Mouse (Mus musculus) midbrain, postnatal 0 days (tissue): ENCODE data around the gene Fam24b. TPM values are rescaled to one million over a fixed set of nuclear protein-coding genes. Genes with fewer than 3 reads are reported as not detected.

Source experiments
- ATAC-seq: fragments of 200-750 bp; cut with Nextera tagmentation; 2 replicates; pipeline ENCODE4 v1.8.0; 2017; ENCODE audit warnings: moderate number of reproducible peaks, mild to moderate bottlenecking, moderate TSS enrichment, moderate library complexity; ENCODE audit not compliant: low FRiP score
- DNase-seq: peaks from one replicate; pipeline ENCODE4 v3.0.0-alpha.2; 2015; ENCODE audit warnings: low spot score
- H3K27ac ChIP-seq: fragments of 300-500 bp; sonication (generic); 2 replicates; pipeline ENCODE4 v1.5.1; 2014; ENCODE audit warnings: low read depth, mild to moderate bottlenecking, low read length, mixed read lengths
- H3K27me3 ChIP-seq: fragments of 300-500 bp; sonication (generic); 2 replicates; pipeline ENCODE4 v1.6.1; 2014; ENCODE audit warnings: low read length, control low read depth, mixed read lengths; ENCODE audit not compliant: insufficient read depth
- H3K36me3 ChIP-seq: fragments of 300-500 bp; sonication (generic); 2 replicates; pipeline ENCODE4 v1.6.1; 2014; ENCODE audit warnings: low read length, control low read depth, mixed read lengths; ENCODE audit not compliant: insufficient read depth
- H3K4me1 ChIP-seq: fragments of 300-500 bp; sonication (generic); 2 replicates; pipeline ENCODE4 v1.6.1; 2014; ENCODE audit warnings: mild to moderate bottlenecking, control low read depth, antibody characterized with exemption, low read length, mixed read lengths; ENCODE audit not compliant: insufficient read depth
- H3K4me2 ChIP-seq: fragments of 300-500 bp; sonication (generic); 2 replicates; pipeline ENCODE4 v1.6.1; 2014; ENCODE audit warnings: low read depth, mild to moderate bottlenecking, low read length, mixed read lengths; ENCODE audit not compliant: poor library complexity, severe bottlenecking
- H3K4me3 ChIP-seq: fragments of 300-500 bp; sonication (generic); 2 replicates; pipeline ENCODE4 v1.5.1; 2014; ENCODE audit warnings: low read depth, mild to moderate bottlenecking, low read length, moderate library complexity
- H3K9ac ChIP-seq: fragments of 300-500 bp; sonication (generic); replicated peaks from 2 replicates; pipeline ENCODE4 v1.6.1; 2014; ENCODE audit warnings: mild to moderate bottlenecking, low read length, moderate library complexity, mixed read lengths; ENCODE audit not compliant: poor library complexity, severe bottlenecking
- H3K9me3 ChIP-seq: fragments of 300-500 bp; sonication (generic); 2 replicates; pipeline ENCODE4 v1.6.1; 2016; ENCODE audit warnings: low read length, control low read depth
- CTCF ChIP-seq: IDR thresholded peaks from 2 replicates; pipeline ENCODE4 v1.5.1; 2016; ENCODE audit warnings: antibody characterized with exemption, mild to moderate bottlenecking
- WGBS: fragments of 180-500 bp; shearing (Covaris S2); extraction: QIAGEN DNeasy Blood & Tissue Kit; methylation state at CpG from one replicate; pipeline ENCODE4 v1.1.7; 2014; 5-methylcytosine and 5-hydroxymethylcytosine counted together
- polyA plus RNA-seq: library from polyadenylated mRNA; unstranded; fragments of >200 nt; fragmentation: Nextera tagmentation; extraction: Ambion mirVana; gene quantifications from 2 replicates; pipeline ENCODE4 v1.2.1, GENCODE M21; 2015
- total RNA-seq: library from RNA; depleted of rRNA; stranded (reverse); fragments of >200 nt; gene quantifications from 2 replicates; pipeline ENCODE4 v1.2.3, GENCODE M21; 2014; rRNA removed

The Fam24b gene
- total and polyA plus RNA-seq, 2 experiments from 2014 or later: not detected

- no peak overlapping the region for H3K4me3 ChIP-seq
- 86% methylated on average over 8 of the region's 8 CpGs for WGBS
- no peaks in the 10 kb centered on the region for H3K4me1 ChIP-seq
- no peak overlapping the region for H3K4me2 ChIP-seq
- DNase-seq (no peak), ATAC-seq (no peak)
- no peaks in the 10 kb centered on the region for H3K36me3 ChIP-seq
- H3K27ac ChIP-seq: no peak overlapping the region
- no peaks in the 10 kb centered on the region for H3K9me3 ChIP-seq
- H3K27me3 ChIP-seq: no peaks in the 10 kb centered on the region
- H3K9ac ChIP-seq: no peak overlapping the region
- no peak for TF ChIP-seq CTCF
These were observed 26.0 kb downstream of the Fam24b start for GRCm38 (mm10) chr7:131303340-131303739.

GRCm38 (mm10) chr7:131297151-131297550 is 32.2 kb downstream of the Fam24b start:
- Histone ChIP-seq H3K9ac (no peak overlapping the region), H3K27ac (no peak overlapping the region), H3K27me3 (no peaks in the 10 kb centered on the region), H3K4me3 (no peak overlapping the region), H3K4me2 (no peak overlapping the region), H3K36me3 (no peaks in the 10 kb centered on the region), H3K4me1 (no peaks in the 10 kb centered on the region), H3K9me3 (no peaks in the 10 kb centered on the region)
- DNase-seq: no peak
- TF ChIP-seq CTCF: peak; percentile 37; the same call in 1 of the 2 replicates
- WGBS: 81% methylated on average over 8 of the region's 8 CpGs
- no peak for ATAC-seq

Other genes with a start within 250 kb of the Fam24b start
- gene 4933402N03Rik, start 183.2 kb downstream of the Fam24b start, total RNA-seq: not detected in 2 replicates
- gene 4933402N03Rik, start 183.2 kb downstream of the Fam24b start, polyA plus RNA-seq: not detected in 2 replicates
- under 0.01 TPM in 1 of 2 replicates, not detected in the other for gene 5430419D17Rik, start 155.1 kb downstream of the Fam24b start, total RNA-seq
- not detected in 2 replicates for gene 5430419D17Rik, start 155.1 kb downstream of the Fam24b start, polyA plus RNA-seq
- gene Cuzd1, start 7.2 kb downstream of the Fam24b start, total RNA-seq: not detected in 2 replicates
- 0.06 and 0.07 TPM in 2 replicates for gene Cuzd1, start 7.2 kb downstream of the Fam24b start, polyA plus RNA-seq
- not detected in 2 replicates for gene Fam24a, start 4.3 kb upstream of the Fam24b start, total RNA-seq
- 0.66 TPM in 1 of 2 replicates, not detected in the other for gene Fam24a, start 4.3 kb upstream of the Fam24b start, polyA plus RNA-seq
- gene 2310057M21Rik, start 33.2 kb upstream of the Fam24b start, total RNA-seq: 16.2 and 28.7 TPM in 2 replicates
- gene 2310057M21Rik, start 33.2 kb upstream of the Fam24b start, polyA plus RNA-seq: 24.9 and 28.1 TPM in 2 replicates
- gene Pstk, start 41.6 kb upstream of the Fam24b start, total RNA-seq: 36.6 and 44.5 TPM in 2 replicates
- gene Pstk, start 41.6 kb upstream of the Fam24b start, polyA plus RNA-seq: 54.3 and 55.0 TPM in 2 replicates
- 11.8 and 19.9 TPM in 2 replicates for gene Ikzf5, start 81.0 kb upstream of the Fam24b start, total RNA-seq
- gene Ikzf5, start 81.0 kb upstream of the Fam24b start, polyA plus RNA-seq: 9.5 and 10.8 TPM in 2 replicates
- gene Acadsb, start 81.1 kb upstream of the Fam24b start, total RNA-seq: 36.2 and 47.2 TPM in 2 replicates
- 73.2 and 78.7 TPM in 2 replicates for gene Acadsb, start 81.1 kb upstream of the Fam24b start, polyA plus RNA-seq
- 0.80 and 0.88 TPM in 2 replicates for gene Hmx3, start 213.4 kb upstream of the Fam24b start, total RNA-seq
- 0.86 and 1.2 TPM in 2 replicates for gene Hmx3, start 213.4 kb upstream of the Fam24b start, polyA plus RNA-seq
- gene Hmx2, start 219.3 kb upstream of the Fam24b start, total RNA-seq: 0.71 and 1.3 TPM in 2 replicates
- gene Hmx2, start 219.3 kb upstream of the Fam24b start, polyA plus RNA-seq: 0.66 and 1.0 TPM in 2 replicates
- gene Bub3, start 230.7 kb upstream of the Fam24b start, total RNA-seq: 101 and 106 TPM in 2 replicates
- 120 and 125 TPM in 2 replicates for gene Bub3, start 230.7 kb upstream of the Fam24b start, polyA plus RNA-seq